23 mouse cellular contexts compared by ENCODE assay signal in the genomic region with DNA sequence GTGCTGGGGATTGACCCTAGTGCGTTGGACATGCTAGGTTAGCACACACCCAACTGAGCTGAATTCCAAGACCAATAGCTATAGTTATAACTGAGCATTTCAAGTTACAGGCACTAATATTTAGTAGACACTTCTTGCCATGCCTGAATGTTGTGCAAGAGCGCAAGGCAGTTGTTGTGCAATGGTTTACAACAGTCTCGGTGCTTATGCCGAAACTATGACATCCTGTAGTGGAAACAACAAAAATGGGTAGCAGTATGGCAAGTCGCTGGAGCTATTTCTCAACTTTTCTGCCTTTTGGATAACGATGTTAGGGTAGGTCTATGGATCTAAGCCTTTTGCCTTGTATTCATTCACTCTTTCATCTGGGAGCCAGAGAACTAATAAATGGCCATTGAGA.
DNase-seq lines count a peak whose midpoint lies in the region; ATAC-seq and TF ChIP-seq lines count a peak whose summit lies in the region.
"Had no signal": no experiment of that assay in that cellular context is flagged by ENCODE, and none has a peak within 500 bp of the region (broad histone marks: within the 10 kb centered on the region; RNA-seq: fewer than 3 reads in every experiment).

No protein-coding gene starts in this region.

- no peak for TF ChIP-seq CTCF in liver, adult 2 months (IDR thresholded peaks at IDR 0.05; ENCODE audit: low read depth, low read length)

- WGBS in liver, adult 2 months: 81% methylated on average over 6 of the region's 6 CpGs

- no peak overlapping the region for H3K9ac ChIP-seq in liver, adult 2 months (ENCODE audit: low read depth, low read length)
- H3K9ac ChIP-seq: embryonic facial prominence, embryonic 12.5 days; embryonic facial prominence, embryonic 15.5 days; forebrain, embryonic 13.5 days; hindbrain, embryonic 12.5 days; hindbrain, embryonic 15.5 days had no signal

- H3K4me3 ChIP-seq in liver, adult 2 months (ENCODE audit: insufficient read depth, low read depth, low read length): no peak overlapping the region
- H3K4me3 ChIP-seq: embryonic facial prominence, embryonic 12.5 days; embryonic facial prominence, embryonic 15.5 days; forebrain, embryonic 13.5 days; hindbrain, embryonic 12.5 days; hindbrain, embryonic 15.5 days had no signal

- ATAC-seq in megakaryocyte progenitor cell, adult 5-6 weeks (replicated peaks; ENCODE audit: poor library complexity): peak; percentile 87
- ATAC-seq: CD4-positive, CD25-positive, alpha-beta regulatory T cell, adult 4 months; forebrain, embryonic 13.5 days; forebrain, embryonic 16.5 days had no signal

- TF ChIP-seq POLR2A in liver, adult 2 months (IDR thresholded peaks at IDR 0.05; ENCODE audit: extremely low read depth, insufficient read depth, low read length): no peak

- H3K27ac ChIP-seq in liver, adult 2 months (replicated peaks; ENCODE audit: insufficient read depth, low read depth, low read length): no peak overlapping the region
- H3K27ac ChIP-seq: embryonic facial prominence, embryonic 12.5 days; embryonic facial prominence, embryonic 15.5 days; forebrain, embryonic 13.5 days; hindbrain, embryonic 12.5 days; hindbrain, embryonic 15.5 days had no signal

- no peaks in the 10 kb centered on the region for H3K36me3 ChIP-seq in liver, adult 2 months (ENCODE audit: control insufficient read depth, insufficient read depth, low read length)
- H3K36me3 ChIP-seq: embryonic facial prominence, embryonic 12.5 days; embryonic facial prominence, embryonic 15.5 days; hindbrain, embryonic 12.5 days; hindbrain, embryonic 15.5 days had no signal

- no peaks in the 10 kb centered on the region for H3K4me1 ChIP-seq in liver, adult 2 months (ENCODE audit: control insufficient read depth, insufficient read depth, low read length)
- H3K4me1 ChIP-seq: embryonic facial prominence, embryonic 12.5 days; embryonic facial prominence, embryonic 15.5 days; forebrain, embryonic 13.5 days; hindbrain, embryonic 12.5 days; hindbrain, embryonic 15.5 days had no signal

- H3K27me3 ChIP-seq in liver, adult 2 months (ENCODE audit: control insufficient read depth, insufficient read depth, low read length): no peaks in the 10 kb centered on the region
- H3K27me3 ChIP-seq: embryonic facial prominence, embryonic 12.5 days; embryonic facial prominence, embryonic 15.5 days; forebrain, embryonic 13.5 days; hindbrain, embryonic 12.5 days; hindbrain, embryonic 15.5 days had no signal

- H3K79me2 ChIP-seq in liver, adult 2 months (ENCODE audit: control insufficient read depth, insufficient read depth, low read length): no peaks in the 10 kb centered on the region

- DNase-seq in liver, adult 2 months (ENCODE audit: extremely low read depth, low read depth, low spot score): peak; percentile 1
- DNase-seq in liver: no peak
- DNase-seq in lung, postnatal 25 days (ENCODE audit: low spot score): peak; percentile 2
- no peak for DNase-seq in lung, postnatal 4 days
- peak; percentile 0 for DNase-seq in c-Kit-positive CD71-negative TER-119-negative erythroid progenitor cells, embryonic 14.5 days (ENCODE audit: low read depth)
- DNase-seq in layer of hippocampus, postnatal 10 days (ENCODE audit: low spot score in 2 of 2): no peak
- DNase-seq: adrenal gland, adult 2 months; adrenal gland, postnatal 36 days; cerebellum, adult 11 months; cerebellum, adult 2 months; cerebellum, adult 9-11 months; cerebellum, postnatal 25 days; gastrocnemius, postnatal 10 days; gastrocnemius, postnatal 36 days; heart, adult 11 months had no signal

Comparison
In these comparisons a context has a peak if more than half of its experiments do, and no peak if none do; other contexts are left out.
1. DNase-seq: peak in liver, adult 2 months (single experiment), lung, postnatal 25 days (single experiment) and c-Kit-positive CD71-negative TER-119-negative erythroid progenitor cells, embryonic 14.5 days (single experiment); none in liver (single experiment), lung, postnatal 4 days (0 of 2) and layer of hippocampus, postnatal 10 days (0 of 2).